Mouse (Mus musculus): ENCODE results near the gene Vps35. TPM values are rescaled to one million over a fixed set of nuclear protein-coding genes. Genes with fewer than 3 reads are reported as not detected.

Gene Vps35
- polyA plus RNA-seq, 1 experiment: 38.8 TPM

GRCm38 (mm10) chr8:85220220-85220619 lies 79.4 kb downstream of the Vps35 start:
- H3ac ChIP-seq (ENCODE audit: control insufficient read depth, insufficient read length, low read depth): no peak overlapping the region
- H3K79me2 ChIP-seq (ENCODE audit: control insufficient read depth, insufficient read depth): no peaks in the 10 kb centered on the region
- H3K79me3 ChIP-seq (ENCODE audit: low read depth): no peaks in the 10 kb centered on the region
- TF ChIP-seq MAX (IDR thresholded peaks at IDR 0.05) (no peak), CTCF (IDR thresholded peaks at IDR 0.05; ENCODE audit: control insufficient read depth, insufficient read depth, insufficient read length) (no peak), FOSL1 (IDR thresholded peaks at IDR 0.05; ENCODE audit: insufficient read depth, low read length, poor library complexity, severe bottlenecking) (no peak), MYOD1 (IDR thresholded peaks at IDR 0.05; ENCODE audit: control insufficient read depth, insufficient read length, low read depth) (no peak)
- H3K27me3 ChIP-seq (ENCODE audit: control insufficient read depth, insufficient read depth, insufficient read length): no peaks in the 10 kb centered on the region
- H3K36me3 ChIP-seq (ENCODE audit: control insufficient read depth, insufficient read depth): no peaks in the 10 kb centered on the region
- no peak overlapping the region for H3K4me3 ChIP-seq (ENCODE audit: insufficient read depth, poor library complexity, severe bottlenecking)

Other genes starting within 250 kb of the Vps35 start
- gene Fbxw9, start 239.7 kb downstream of the Vps35 start, polyA plus RNA-seq (2012; fragmentation: generic; extraction: Trizol): 20.0 TPM
- not detected for gene Gm5741, start 231.8 kb downstream of the Vps35 start, polyA plus RNA-seq (2012; fragmentation: generic; extraction: Trizol)
- 123 TPM for gene Dhps, start 228.0 kb downstream of the Vps35 start, polyA plus RNA-seq (2012; fragmentation: generic; extraction: Trizol)
- gene Wdr83os, start 219.1 kb downstream of the Vps35 start, polyA plus RNA-seq (2012; fragmentation: generic; extraction: Trizol): 152 TPM
- gene Wdr83, start 218.5 kb downstream of the Vps35 start, polyA plus RNA-seq (2012; fragmentation: generic; extraction: Trizol): 25.0 TPM
- gene Man2b1, start 216.5 kb downstream of the Vps35 start, polyA plus RNA-seq (2012; fragmentation: generic; extraction: Trizol): 9.8 TPM
- gene Zfp791, start 176.7 kb downstream of the Vps35 start, polyA plus RNA-seq (2012; fragmentation: generic; extraction: Trizol): 0.07 TPM
- gene Cks1brt, start 147.9 kb downstream of the Vps35 start, polyA plus RNA-seq (2012; fragmentation: generic; extraction: Trizol): not detected
- not detected for gene Olfr371, start 73.8 kb downstream of the Vps35 start, polyA plus RNA-seq (2012; fragmentation: generic; extraction: Trizol)
- 41.6 TPM for gene Orc6, start 170 bp downstream of the Vps35 start, polyA plus RNA-seq (2012; fragmentation: generic; extraction: Trizol)
- not detected for gene Mylk3, start 86.5 kb upstream of the Vps35 start, polyA plus RNA-seq (2012; fragmentation: generic; extraction: Trizol)
- gene 4921524J17Rik, start 133.0 kb upstream of the Vps35 start, polyA plus RNA-seq (2012; fragmentation: generic; extraction: Trizol): 5.3 TPM
- gene Gpt2, start 192.8 kb upstream of the Vps35 start, polyA plus RNA-seq (2012; fragmentation: generic; extraction: Trizol): 27.6 TPM

Measured in C2C12 (cell line).